In genomic region chr11:80503281-80503680, GRCm38 (mm10) we compare ENCODE assay signal across 15 mouse cellular contexts. TPM values are rescaled to one million over a fixed set of nuclear protein-coding genes. Genes with fewer than 3 reads are reported as not detected.
DNase-seq lines count a peak whose midpoint lies in the region; ATAC-seq and TF ChIP-seq lines count a peak whose summit lies in the region.
"Had no signal": no experiment of that assay in that cellular context is flagged by ENCODE, and none has a peak within 500 bp of the region (broad histone marks: within the 10 kb centered on the region; RNA-seq: fewer than 3 reads in every experiment).

No protein-coding gene starts in this region.

- no peak for TF ChIP-seq CTCF in thymus, adult 2 months (IDR thresholded peaks at IDR 0.05; ENCODE audit: borderline replicate concordance, control insufficient read depth, extremely low read depth, insufficient read depth, low read length, poor library complexity)

- WGBS in neural tube, embryonic 11.5 days, result 84% methylated on average over 6 of the region's 6 CpGs
- WGBS in hindbrain, embryonic 11.5 days, result 81% methylated on average over 6 of the region's 6 CpGs
- 75% methylated on average over 6 of the region's 6 CpGs for WGBS in midbrain, embryonic 12.5 days
- WGBS in thymus, adult 2 months, result 95% methylated on average over 6 of the region's 6 CpGs

- peaks cover 35% of the 10 kb centered on the region for H3K4me1 ChIP-seq in neural tube, embryonic 11.5 days (ENCODE audit: control insufficient read depth, insufficient read depth, low read length)
- peaks cover 24% of the 10 kb centered on the region for H3K4me1 ChIP-seq in hindbrain, embryonic 11.5 days (replicated peaks; ENCODE audit: control insufficient read depth, insufficient read depth, low read length)
- H3K4me1 ChIP-seq in midbrain, embryonic 12.5 days, result peaks cover 57% of the 10 kb centered on the region
- H3K4me1 ChIP-seq in thymus, adult 2 months (replicated peaks; ENCODE audit: control insufficient read depth, insufficient read depth, low read length), result peaks cover 42% of the 10 kb centered on the region

- no peaks in the 10 kb centered on the region for H3K27me3 ChIP-seq in neural tube, embryonic 11.5 days (ENCODE audit: control insufficient read depth, insufficient read depth, low read length)
- H3K27me3 ChIP-seq in hindbrain, embryonic 11.5 days (ENCODE audit: control insufficient read depth, insufficient read depth, low read length), result no peaks in the 10 kb centered on the region
- peaks cover 7% of the 10 kb centered on the region for H3K27me3 ChIP-seq in midbrain, embryonic 12.5 days
- no peaks in the 10 kb centered on the region for H3K27me3 ChIP-seq in thymus, adult 2 months (ENCODE audit: control insufficient read depth, insufficient read depth, low read length)
- H3K27me3 ChIP-seq: embryonic facial prominence, embryonic 13.5 days; liver, embryonic 15.5 days had no signal

- peak overlapping the region; percentile 69 for H3K27ac ChIP-seq in neural tube, embryonic 11.5 days (ENCODE audit: low read depth, low read length)
- peak overlapping the region; percentile 94 for H3K27ac ChIP-seq in hindbrain, embryonic 11.5 days (ENCODE audit: low read depth, low read length)
- peak overlapping the region; percentile 99 for H3K27ac ChIP-seq in midbrain, embryonic 12.5 days (replicated peaks)
- H3K27ac ChIP-seq in thymus, adult 2 months (ENCODE audit: control insufficient read depth, insufficient read depth, low read length), result no peak overlapping the region
- H3K27ac ChIP-seq: liver, embryonic 15.5 days had no signal

- ATAC-seq in neural tube, embryonic 11.5 days (ENCODE audit: insufficient read depth, low FRiP score, low TSS enrichment), result no peak
- no peak for ATAC-seq in hindbrain, embryonic 11.5 days (ENCODE audit: low FRiP score)
- no peak for ATAC-seq in midbrain, embryonic 12.5 days (ENCODE audit: low FRiP score, low read depth)
- no peak for ATAC-seq in megakaryocyte-erythroid progenitor cell, adult 5-6 weeks (replicated peaks; ENCODE audit: low FRiP score, low TSS enrichment, poor library complexity, severe bottlenecking)

- H3K36me3 ChIP-seq in neural tube, embryonic 11.5 days (ENCODE audit: control insufficient read depth, insufficient read depth, low read length), result no peaks in the 10 kb centered on the region
- H3K36me3 ChIP-seq in hindbrain, embryonic 11.5 days (ENCODE audit: control insufficient read depth, insufficient read depth, low read length), result no peaks in the 10 kb centered on the region
- no peaks in the 10 kb centered on the region for H3K36me3 ChIP-seq in midbrain, embryonic 12.5 days
- H3K36me3 ChIP-seq in thymus, adult 2 months (ENCODE audit: control insufficient read depth, insufficient read depth, low read length), result no peaks in the 10 kb centered on the region
- H3K36me3 ChIP-seq: embryonic facial prominence, embryonic 13.5 days; G1E; liver, embryonic 15.5 days had no signal

- DNase-seq in neural tube, embryonic 11.5 days (ENCODE audit: low spot score), result no peak
- DNase-seq in neural tube, embryonic 10.5 days (ENCODE audit: extremely low spot score, low spot score), result no peak
- no peak for DNase-seq in hindbrain, embryonic 11.5 days (ENCODE audit: low spot score)
- no peak for DNase-seq in frontal cortex, postnatal 10 days (ENCODE audit: low spot score in 2 of 2)
- DNase-seq in thymus, adult 2 months, result no peak
- DNase-seq in gastrocnemius, adult 8-10 months (ENCODE audit: low spot score in 2 of 2), result no peak
- DNase-seq: cerebellum, adult 9-10 months; heart, adult 18-20 months; heart, postnatal 36 days; kidney, adult 8-10 months had no signal

- TF ChIP-seq POLR2A in thymus, adult 2 months (IDR thresholded peaks at IDR 0.05; ENCODE audit: control insufficient read depth, extremely low read depth, insufficient read depth, low read length, poor library complexity), result no peak

- H3K9me3 ChIP-seq in neural tube, embryonic 11.5 days (ENCODE audit: control insufficient read depth, low read length), result no peaks in the 10 kb centered on the region
- no peaks in the 10 kb centered on the region for H3K9me3 ChIP-seq in hindbrain, embryonic 11.5 days (ENCODE audit: control insufficient read depth, low read length)
- H3K9me3 ChIP-seq in midbrain, embryonic 12.5 days, result no peaks in the 10 kb centered on the region
- H3K9me3 ChIP-seq: embryonic facial prominence, embryonic 13.5 days; G1E; liver, embryonic 15.5 days had no signal

- no peak overlapping the region for H3K4me2 ChIP-seq in neural tube, embryonic 11.5 days (ENCODE audit: low read depth)
- H3K4me2 ChIP-seq in hindbrain, embryonic 11.5 days (replicated peaks; ENCODE audit: low read depth, low read length), result no peak overlapping the region; the same call in 1 of the 2 replicates
- peak overlapping the region; percentile 40 for H3K4me2 ChIP-seq in midbrain, embryonic 12.5 days (replicated peaks)
- H3K4me2 ChIP-seq: liver, embryonic 15.5 days had no signal

- H3K9ac ChIP-seq in neural tube, embryonic 11.5 days (ENCODE audit: low read length), result no peak overlapping the region
- peak overlapping the region; percentile 45; the same call in 1 of the 2 replicates for H3K9ac ChIP-seq in hindbrain, embryonic 11.5 days (ENCODE audit: low read depth, low read length)
- H3K9ac ChIP-seq in midbrain, embryonic 12.5 days (replicated peaks), result peak overlapping the region; percentile 37; the same call in 1 of the 2 replicates
- H3K9ac ChIP-seq: embryonic facial prominence, embryonic 13.5 days; liver, embryonic 15.5 days had no signal

- no peak overlapping the region for H3K4me3 ChIP-seq in neural tube, embryonic 11.5 days (ENCODE audit: low read depth, low read length)
- H3K4me3 ChIP-seq in hindbrain, embryonic 11.5 days (ENCODE audit: low read depth, low read length), result no peak overlapping the region
- no peak overlapping the region for H3K4me3 ChIP-seq in midbrain, embryonic 12.5 days
- H3K4me3 ChIP-seq in thymus, adult 2 months (ENCODE audit: control insufficient read depth, insufficient read depth, low read length), result no peak overlapping the region
- H3K4me3 ChIP-seq: embryonic facial prominence, embryonic 13.5 days; liver, embryonic 15.5 days had no signal

RNA-seq across cellular contexts. Expression of gene Cdk5r1, which starts 26.5 kb away (rescaled TPM):
- 19.0 and 20.9 TPM in 2 replicates for polyA plus RNA-seq in neural tube, embryonic 11.5 days (2014; fragmentation: Nextera tagmentation; extraction: Ambion mirVana)
- polyA plus RNA-seq in hindbrain, embryonic 11.5 days (2014; fragmentation: Nextera tagmentation; extraction: Ambion mirVana), result 21.5 and 23.7 TPM in 2 replicates
- 58.8 and 70.8 TPM in 2 replicates for polyA plus RNA-seq in midbrain, embryonic 12.5 days (2016; fragmentation: Nextera tagmentation; extraction: Ambion mirVana)
- 0.72 and 1.2 TPM in 2 replicates for total RNA-seq in megakaryocyte-erythroid progenitor cell, adult 5-6 weeks (2014; fragmentation: Nextera tagmentation)
- 0.50 and 1.9 TPM in 2 replicates for total RNA-seq in megakaryocyte-erythroid progenitor cell, adult 5-6 weeks (2017)
- polyA plus RNA-seq in thymus, adult 2 months (2012; rRNA removed), result 10.8 and 12.3 TPM in 2 replicates
- total RNA-seq in gastrocnemius, adult 8-10 months (2022), result under 1 TPM; 0.20 to 0.43 (median 0.29) TPM
